Mouse (Mus musculus): ENCODE measurements at regions not wholly inside any gene's neighbourhood (a gene's known extent, or its start where the extent isn't known, plus 50 kb on each side); places are given as distances from the start of the nearest gene placed in this dataset.

DNA sequence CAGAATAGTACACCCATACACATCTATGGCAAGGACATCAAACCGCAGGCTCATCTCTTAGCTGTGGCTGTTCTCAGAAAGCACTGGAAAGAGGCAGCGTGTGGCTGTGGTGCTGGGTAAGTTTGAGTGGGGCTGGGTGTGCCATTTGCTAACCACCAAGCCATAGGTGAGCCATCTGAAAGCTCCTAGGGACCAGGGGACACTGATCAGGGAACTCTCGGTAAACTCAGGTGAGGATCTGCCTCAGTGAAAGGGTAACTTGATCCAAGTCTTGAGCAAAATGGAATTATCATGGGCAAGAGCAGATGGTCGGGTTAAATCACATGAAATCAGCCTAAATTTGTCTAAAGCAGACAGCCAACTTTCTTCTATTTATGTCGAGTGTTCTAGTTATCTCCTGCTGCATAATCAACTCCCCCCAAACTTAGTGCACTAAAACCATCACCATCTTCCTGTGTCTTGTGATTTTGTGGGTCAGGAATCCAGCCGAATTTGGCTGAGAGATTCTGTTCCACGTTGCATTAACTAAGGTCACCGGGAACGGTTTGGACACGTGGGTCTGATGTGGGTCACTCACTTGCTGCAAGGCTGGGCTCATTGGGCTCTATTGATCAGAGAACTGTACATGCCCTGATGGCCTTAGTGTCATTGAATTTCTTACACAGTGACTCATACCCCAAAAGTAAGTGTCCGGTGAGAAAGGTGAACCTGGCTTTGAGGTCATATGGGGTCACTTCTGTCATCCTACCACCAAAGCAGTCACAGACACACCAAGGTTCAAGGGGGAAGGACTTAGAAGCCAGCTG lies 78.9 kb upstream of the Hes1 start:
- WGBS = 77% methylated on average over 11 of the region's 11 CpGs
- Histone ChIP-seq H3K4me3 (replicated peaks) (no peak overlapping the region), H3K4me2 (replicated peaks) (no peak overlapping the region), H3K27me3 (no peaks in the 10 kb centered on the region), H3K27ac (replicated peaks) (no peak overlapping the region), H3K9me3 (replicated peaks) (no peaks in the 10 kb centered on the region), H3K9ac (no peak overlapping the region), H3K36me3 (no peaks in the 10 kb centered on the region), H3K4me1 (0 out of 2 replicates have a peak, but pooled peaks cover 2% of the 10 kb centered on the region)
- ATAC-seq (ENCODE audit: insufficient number of reproducible peaks, low FRiP score, low TSS enrichment, low read depth) = no peak

GRCm38 (mm10) chr16:29987595-29987994 lies 76.6 kb upstream of the Hes1 start:
- Histone ChIP-seq H3K27ac (replicated peaks) (no peak overlapping the region), H3K4me3 (replicated peaks) (no peak overlapping the region), H3K4me2 (replicated peaks) (no peak overlapping the region), H3K9me3 (replicated peaks) (no peaks in the 10 kb centered on the region), H3K9ac (no peak overlapping the region), H3K36me3 (no peaks in the 10 kb centered on the region), H3K4me1 (no peaks in the 10 kb centered on the region), H3K27me3 (no peaks in the 10 kb centered on the region)
- no peak for ATAC-seq (ENCODE audit: insufficient number of reproducible peaks, low FRiP score, low TSS enrichment, low read depth)
- 90% methylated on average over 4 of the region's 4 CpGs for WGBS

- Histone ChIP-seq H3K36me3 (no peaks in the 10 kb centered on the region), H3K4me3 (replicated peaks) (no peak overlapping the region), H3K27ac (replicated peaks) (no peak overlapping the region), H3K9me3 (replicated peaks) (no peaks in the 10 kb centered on the region), H3K4me1 (0 out of 2 replicates have a peak, but pooled peaks cover under 1% of the 10 kb centered on the region), H3K9ac (no peak overlapping the region), H3K4me2 (replicated peaks) (no peak overlapping the region), H3K27me3 (no peaks in the 10 kb centered on the region)
- 95% methylated on average over 6 of the region's 6 CpGs for WGBS
- no peak for ATAC-seq (ENCODE audit: insufficient number of reproducible peaks, low FRiP score, low TSS enrichment, low read depth)
Observed at GRCm38 (mm10) chr16:29987999-29988398, 76.2 kb upstream of the Hes1 start.

- no peaks in the 10 kb centered on the region for H3K27me3 ChIP-seq
- no peak for ATAC-seq (ENCODE audit: insufficient number of reproducible peaks, low FRiP score, low TSS enrichment, low read depth)
Observed at GRCm38 (mm10) chr16:29989308-29989707, 74.9 kb upstream of the Hes1 start.

GRCm38 (mm10) chr16:29990393-29990792 lies 73.8 kb upstream of the Hes1 start:
- Histone ChIP-seq H3K4me3 (replicated peaks) (no peak overlapping the region), H3K36me3 (no peaks in the 10 kb centered on the region), H3K9ac (no peak overlapping the region), H3K4me1 (0 out of 2 replicates have a peak, but pooled peaks cover 11% of the 10 kb centered on the region), H3K4me2 (replicated peaks) (no peak overlapping the region), H3K27ac (replicated peaks) (no peak overlapping the region), H3K27me3 (no peaks in the 10 kb centered on the region), H3K9me3 (replicated peaks) (no peaks in the 10 kb centered on the region)
- no peak for ATAC-seq (ENCODE audit: insufficient number of reproducible peaks, low FRiP score, low TSS enrichment, low read depth)
- 75% methylated on average over 3 of the region's 3 CpGs for WGBS

More at GRCm38 (mm10) chr16:29989308-29989707, 74.9 kb upstream of the Hes1 start:
- WGBS = 40% methylated on average over 1 of the region's 1 CpGs
- Histone ChIP-seq H3K9me3 (replicated peaks) (no peaks in the 10 kb centered on the region), H3K4me2 (replicated peaks) (no peak overlapping the region), H3K4me1 (0 out of 2 replicates have a peak, but pooled peaks cover 8% of the 10 kb centered on the region), H3K27ac (replicated peaks) (no peak overlapping the region), H3K36me3 (no peaks in the 10 kb centered on the region), H3K9ac (no peak overlapping the region), H3K4me3 (replicated peaks) (no peak overlapping the region)

DNA sequence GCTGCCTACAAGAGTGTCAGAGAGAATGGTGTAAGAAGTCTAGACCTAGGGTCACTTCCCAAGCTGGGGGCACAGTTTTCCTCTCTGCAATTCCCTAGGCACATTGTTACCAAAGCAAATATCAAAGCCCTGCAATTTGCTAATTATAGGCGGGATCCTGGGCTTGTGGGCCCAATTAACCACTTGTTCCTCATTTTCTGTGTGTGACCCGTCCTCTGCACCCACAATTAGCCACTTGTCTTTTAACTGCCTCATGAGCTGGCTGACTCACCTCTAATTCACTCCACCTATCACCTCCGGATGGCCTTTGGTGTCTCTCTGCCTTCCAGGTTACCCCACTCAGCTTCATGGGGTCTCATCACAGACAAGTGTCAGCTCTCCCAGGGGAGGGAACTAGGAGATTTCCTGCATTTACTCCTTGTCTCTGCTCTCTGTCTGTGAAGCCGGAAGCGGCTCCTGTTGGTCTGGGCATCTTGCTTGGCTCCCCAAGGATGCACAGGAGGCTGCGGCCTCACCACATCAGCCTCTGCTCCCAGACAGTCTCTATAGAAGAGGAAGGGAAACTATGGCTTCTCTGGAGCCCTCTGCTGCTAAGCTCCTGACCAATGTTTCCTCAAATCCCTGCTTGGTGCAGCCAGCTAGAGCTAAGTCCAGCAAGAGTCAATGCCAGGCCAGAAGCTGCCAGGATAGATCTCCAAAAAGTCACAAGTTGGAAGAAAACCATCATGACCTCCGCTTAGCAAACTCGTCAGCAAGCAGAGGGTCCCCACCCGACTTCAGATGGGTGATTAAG lies 73.2 kb upstream of the Hes1 start:
- H3K27ac ChIP-seq (replicated peaks) = no peak overlapping the region
- H3K4me1 ChIP-seq = peaks cover 17% of the 10 kb centered on the region
- no peaks in the 10 kb centered on the region for H3K9me3 ChIP-seq (replicated peaks)
- no peaks in the 10 kb centered on the region for H3K27me3 ChIP-seq
- H3K9ac ChIP-seq = no peak overlapping the region
- no peak overlapping the region for H3K4me2 ChIP-seq (replicated peaks)
- 70% methylated on average over 9 of the region's 9 CpGs for WGBS
- no peaks in the 10 kb centered on the region for H3K36me3 ChIP-seq
- no peak overlapping the region for H3K4me3 ChIP-seq (replicated peaks)
- ATAC-seq (ENCODE audit: insufficient number of reproducible peaks, low FRiP score, low TSS enrichment, low read depth) = no peak

GRCm38 (mm10) chr16:29991876-29992380 lies 72.3 kb upstream of the Hes1 start:
- no peak for ATAC-seq (ENCODE audit: insufficient number of reproducible peaks, low FRiP score, low TSS enrichment, low read depth)
- Histone ChIP-seq H3K27ac (replicated peaks) (no peak overlapping the region), H3K27me3 (no peaks in the 10 kb centered on the region), H3K9me3 (replicated peaks) (no peaks in the 10 kb centered on the region), H3K4me1 (peaks cover 22% of the 10 kb centered on the region), H3K36me3 (no peaks in the 10 kb centered on the region), H3K9ac (no peak overlapping the region), H3K4me2 (replicated peaks) (no peak overlapping the region), H3K4me3 (replicated peaks) (no peak overlapping the region)
- WGBS = 76% methylated on average over 8 of the region's 8 CpGs

DNA sequence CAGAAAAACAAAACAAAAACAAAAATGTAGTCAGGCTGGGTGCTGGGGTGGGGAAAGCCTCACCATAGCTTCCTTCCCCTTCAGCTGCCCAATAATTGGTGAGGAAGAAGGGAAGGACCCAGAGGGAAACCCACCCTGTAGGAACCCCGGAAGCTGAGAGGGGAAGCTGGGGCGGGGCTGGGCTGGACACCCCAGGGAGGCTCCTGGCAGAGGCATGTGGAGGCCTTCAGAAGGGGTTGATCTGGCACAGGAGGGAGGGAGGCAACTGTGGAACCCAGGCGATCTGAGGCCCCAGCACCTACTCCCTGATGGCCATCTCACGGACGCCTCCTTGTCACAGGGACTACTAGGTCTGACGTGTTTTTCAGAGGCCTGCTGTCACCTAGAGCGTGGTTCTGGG lies 71.1 kb upstream of the Hes1 start:
- Histone ChIP-seq H3K27ac (replicated peaks) (no peak overlapping the region), H3K4me2 (replicated peaks) (no peak overlapping the region), H3K27me3 (no peaks in the 10 kb centered on the region), H3K4me1 (peaks cover 22% of the 10 kb centered on the region), H3K36me3 (no peaks in the 10 kb centered on the region), H3K9ac (no peak overlapping the region), H3K9me3 (replicated peaks) (no peaks in the 10 kb centered on the region), H3K4me3 (replicated peaks) (no peak overlapping the region)
- 79% methylated on average over 7 of the region's 7 CpGs for WGBS
- ATAC-seq (ENCODE audit: insufficient number of reproducible peaks, low FRiP score, low TSS enrichment, low read depth) = no peak

- Histone ChIP-seq H3K4me3 (replicated peaks) (no peak overlapping the region), H3K9me3 (replicated peaks) (no peaks in the 10 kb centered on the region), H3K9ac (no peak overlapping the region), H3K36me3 (no peaks in the 10 kb centered on the region), H3K4me2 (replicated peaks) (no peak overlapping the region), H3K4me1 (peaks cover 22% of the 10 kb centered on the region), H3K27me3 (no peaks in the 10 kb centered on the region), H3K27ac (replicated peaks) (no peak overlapping the region)
- no peak for ATAC-seq (ENCODE audit: insufficient number of reproducible peaks, low FRiP score, low TSS enrichment, low read depth)
- 63% methylated on average over 6 of the region's 6 CpGs for whole genome bisulfite sequencing
Observed at GRCm38 (mm10) chr16:29993535-29993934, 70.6 kb upstream of the Hes1 start.

DNA sequence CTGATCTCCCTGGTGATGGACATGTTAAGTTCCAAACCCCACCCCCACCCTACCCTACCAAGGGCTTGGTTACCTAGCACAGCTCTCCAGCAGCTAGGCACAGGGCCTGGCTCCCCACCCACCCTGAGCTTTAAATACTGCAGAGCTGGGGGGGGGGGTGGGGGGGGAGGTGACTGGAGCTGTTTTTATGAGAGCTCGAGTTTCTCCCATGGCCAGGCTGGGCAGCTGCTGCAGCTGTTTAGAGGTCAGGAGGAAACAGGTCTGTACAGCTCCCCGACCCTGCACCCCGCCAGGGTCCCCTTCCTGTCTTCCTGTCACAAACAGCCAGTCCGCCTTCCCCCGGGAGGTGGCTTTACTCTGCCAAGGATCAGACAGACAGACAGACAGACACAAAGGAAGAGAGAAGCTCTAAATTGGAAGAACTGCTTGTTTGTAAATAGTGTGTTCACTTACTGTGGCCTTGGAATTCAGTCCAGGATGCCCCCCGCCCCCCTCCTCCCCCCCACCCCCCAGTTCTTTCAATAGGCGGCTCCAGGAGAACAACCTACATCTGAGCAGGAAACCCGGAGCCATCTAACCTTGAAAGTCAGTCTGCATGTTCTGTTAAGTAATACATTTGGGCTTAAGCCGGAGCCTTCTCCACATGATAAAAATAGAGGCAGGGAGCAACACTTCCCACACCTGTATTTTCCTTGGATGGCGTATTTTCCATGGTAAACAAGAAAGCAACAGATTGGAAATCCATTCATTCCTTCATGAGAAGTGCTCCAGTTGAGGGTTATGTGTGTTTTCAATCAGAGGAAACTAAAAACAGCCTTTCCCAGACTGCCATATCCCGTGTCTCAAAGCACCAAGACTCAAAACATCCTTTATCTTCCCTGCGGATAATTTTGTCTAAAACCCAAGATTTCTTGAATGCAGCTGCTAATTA lies 67.8 kb upstream of the Hes1 start:
- Histone ChIP-seq H3K4me2 (replicated peaks) (0 out of 2 replicates have a peak overlapping the region, but pooled peaks have one; percentile 24), H3K4me3 (replicated peaks) (no peak overlapping the region), H3K9me3 (replicated peaks) (no peaks in the 10 kb centered on the region), H3K27ac (replicated peaks) (peak overlapping the region; percentile 66; the same call in 1 of the 2 replicates), H3K27me3 (no peaks in the 10 kb centered on the region), H3K4me1 (peaks cover 22% of the 10 kb centered on the region), H3K36me3 (no peaks in the 10 kb centered on the region), H3K9ac (no peak overlapping the region)
- ATAC-seq (ENCODE audit: insufficient number of reproducible peaks, low FRiP score, low TSS enrichment, low read depth) = peak; percentile 60; the same call in 1 of the 2 replicates
- WGBS = 16% methylated on average over 12 of the region's 12 CpGs

Data from embryonic facial prominence, embryonic 15.5 days (tissue).